13 mouse cellular contexts compared by ENCODE assay signal in the genomic region with DNA sequence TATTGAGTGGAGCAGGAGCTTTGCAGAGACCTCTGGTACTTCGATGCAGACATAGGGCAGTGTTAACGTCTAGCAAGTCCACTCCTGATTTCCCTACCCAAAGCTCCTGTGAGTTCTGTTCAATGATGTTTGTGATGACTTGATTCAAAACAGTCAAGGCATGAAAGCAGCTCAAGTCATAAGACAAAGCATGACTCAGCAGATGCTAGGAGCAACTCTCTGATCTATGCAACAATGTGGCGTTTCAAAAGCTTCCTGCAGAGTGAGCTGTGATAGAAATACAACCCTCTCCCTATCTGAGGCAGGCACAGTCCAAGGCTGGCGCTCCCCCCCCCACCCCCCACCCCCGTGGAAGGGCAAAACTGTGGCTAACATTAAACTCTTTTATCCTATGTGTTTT.
A peak's percentile ranks its signal among the peaks of the same experiment; 100 is the strongest.
DNase-seq lines count a peak whose midpoint lies in the region; ATAC-seq and TF ChIP-seq lines count a peak whose summit lies in the region.
"Had no signal": no experiment of that assay in that cellular context is flagged by ENCODE, and none has a peak within 500 bp of the region (broad histone marks: within the 10 kb centered on the region; RNA-seq: fewer than 3 reads in every experiment).

No protein-coding gene starts in this region.

- H3K27ac ChIP-seq in liver, adult 2 months (replicated peaks; ENCODE audit: insufficient read depth, low read depth, low read length), result no peak overlapping the region
- H3K27ac ChIP-seq in liver, postnatal 0 days (ENCODE audit: low read depth), result no peak overlapping the region
- H3K27ac ChIP-seq: embryonic facial prominence, embryonic 15.5 days; hindbrain, embryonic 15.5 days; midbrain, embryonic 15.5 days had no signal

- no peak overlapping the region for H3K4me3 ChIP-seq in liver, adult 2 months (ENCODE audit: insufficient read depth, low read depth, low read length)
- H3K4me3 ChIP-seq in liver, postnatal 0 days (ENCODE audit: low read depth, low read length), result no peak overlapping the region
- H3K4me3 ChIP-seq: embryonic facial prominence, embryonic 15.5 days; hindbrain, embryonic 15.5 days; midbrain, embryonic 15.5 days had no signal

- H3K36me3 ChIP-seq in liver, adult 2 months (ENCODE audit: control insufficient read depth, insufficient read depth, low read length), result no peaks in the 10 kb centered on the region
- no peaks in the 10 kb centered on the region for H3K36me3 ChIP-seq in liver, postnatal 0 days (replicated peaks; ENCODE audit: insufficient read depth, low read length)
- H3K36me3 ChIP-seq: embryonic facial prominence, embryonic 15.5 days; hindbrain, embryonic 15.5 days; midbrain, embryonic 15.5 days had no signal

- no peaks in the 10 kb centered on the region for H3K27me3 ChIP-seq in liver, adult 2 months (ENCODE audit: control insufficient read depth, insufficient read depth, low read length)
- H3K27me3 ChIP-seq in liver, postnatal 0 days (ENCODE audit: insufficient read depth, low read length), result no peaks in the 10 kb centered on the region
- H3K27me3 ChIP-seq: embryonic facial prominence, embryonic 15.5 days; hindbrain, embryonic 15.5 days; midbrain, embryonic 15.5 days had no signal

- no peaks in the 10 kb centered on the region for H3K79me2 ChIP-seq in liver, adult 2 months (ENCODE audit: control insufficient read depth, insufficient read depth, low read length)

- H3K4me1 ChIP-seq in liver, adult 2 months (ENCODE audit: control insufficient read depth, insufficient read depth, low read length), result peaks cover 20% of the 10 kb centered on the region
- H3K4me1 ChIP-seq in liver, postnatal 0 days (ENCODE audit: insufficient read depth), result peaks cover 8% of the 10 kb centered on the region; the same call in 1 of the 2 replicates

- TF ChIP-seq CTCF in liver, adult 2 months (IDR thresholded peaks at IDR 0.05; ENCODE audit: low read depth, low read length), result no peak
- TF ChIP-seq CTCF in liver, postnatal 0 days (IDR thresholded peaks at IDR 0.05; ENCODE audit: low read depth), result no peak

- 68% methylated on average over 5 of the region's 5 CpGs for WGBS in liver, adult 2 months
- 43% methylated on average over 5 of the region's 5 CpGs for WGBS in liver, postnatal 0 days (ENCODE audit: insufficient replicate concordance)

- no peak for TF ChIP-seq POLR2A in liver, adult 2 months (IDR thresholded peaks at IDR 0.05; ENCODE audit: extremely low read depth, insufficient read depth, low read length)

- TF ChIP-seq EP300 in liver, postnatal 0 days (IDR thresholded peaks at IDR 0.05; ENCODE audit: low read depth), result no peak

- H3K4me2 ChIP-seq in liver, postnatal 0 days (ENCODE audit: low read depth, low read length), result no peak overlapping the region
- H3K4me2 ChIP-seq: embryonic facial prominence, embryonic 15.5 days; hindbrain, embryonic 15.5 days; midbrain, embryonic 15.5 days had no signal

- H3K9ac ChIP-seq in liver, adult 2 months (ENCODE audit: low read depth, low read length), result no peak overlapping the region
- H3K9ac ChIP-seq in liver, postnatal 0 days (replicated peaks), result no peak overlapping the region
- H3K9ac ChIP-seq: embryonic facial prominence, embryonic 15.5 days; hindbrain, embryonic 15.5 days; midbrain, embryonic 15.5 days had no signal

- peak; percentile 37 for DNase-seq in liver, adult 2 months (ENCODE audit: extremely low read depth, low read depth, low spot score)
- no peak for DNase-seq in liver, postnatal 0 days
- peak; percentile 60 for DNase-seq in 3T3-L1 (ENCODE audit: low read depth, low spot score)
- peak; percentile 18 for DNase-seq in ES-CJ7 (ENCODE audit: low read depth, low spot score)
- DNase-seq in embryo, embryonic 11 days, result peak; percentile 47
- no peak for DNase-seq in cerebellum, adult 11-12 months
- no peak for DNase-seq in cerebellum, postnatal 14 days
- DNase-seq: cerebellum, postnatal 10 days; lung, postnatal 10 days; right cerebral cortex, postnatal 14 days had no signal

- no peak for ATAC-seq in liver, postnatal 0 days
- ATAC-seq: midbrain, embryonic 15.5 days had no signal

- no peaks in the 10 kb centered on the region for H3K9me3 ChIP-seq in liver, postnatal 0 days (ENCODE audit: low read length)
- H3K9me3 ChIP-seq: embryonic facial prominence, embryonic 15.5 days; hindbrain, embryonic 15.5 days; midbrain, embryonic 15.5 days had no signal

Comparison
In these comparisons a context has a peak if more than half of its experiments do, and no peak if none do; other contexts are left out.
1. DNase-seq: peak in liver, adult 2 months (single experiment), 3T3-L1 (single experiment), ES-CJ7 (single experiment) and embryo, embryonic 11 days (single experiment); none in liver, postnatal 0 days (single experiment), cerebellum, adult 11-12 months (single experiment) and cerebellum, postnatal 14 days (0 of 2).